Comparison of ENCODE assay signal across 12 mouse cellular contexts in the genomic region with DNA sequence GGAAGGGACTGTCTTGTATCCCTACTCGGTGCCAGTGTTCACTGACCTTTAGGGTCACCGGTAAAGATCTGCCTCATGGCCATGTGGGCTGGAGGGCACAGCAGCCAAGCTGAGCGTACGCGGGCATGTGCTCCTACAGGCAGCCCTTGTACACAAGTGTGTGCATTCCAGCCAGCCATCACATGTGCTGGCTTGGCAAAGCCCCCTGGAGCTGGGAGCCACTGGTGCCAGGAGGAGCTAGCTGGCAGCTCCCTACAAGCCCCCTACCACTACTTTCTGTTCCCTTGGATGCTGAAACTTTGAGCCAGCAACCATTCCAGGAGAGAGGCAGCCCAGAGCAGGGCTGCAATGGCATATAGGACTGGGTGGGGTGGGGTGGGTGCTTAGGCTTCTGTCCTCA. TPM values are rescaled to one million over a fixed set of nuclear protein-coding genes. Genes with fewer than 3 reads are reported as not detected.
DNase-seq lines count a peak whose midpoint lies in the region; ATAC-seq lines count a peak whose summit lies in the region.
"Had no signal": no experiment of that assay in that cellular context is flagged by ENCODE, and none has a peak within 500 bp of the region (broad histone marks: within the 10 kb centered on the region; RNA-seq: fewer than 3 reads in every experiment).

No protein-coding gene starts in this region.

- no peak overlapping the region for H3K4me3 ChIP-seq in kidney, embryonic 15.5 days (replicated peaks)
- H3K4me3 ChIP-seq in forebrain, embryonic 16.5 days (replicated peaks; ENCODE audit: low read length), result no peak overlapping the region
- no peak overlapping the region for H3K4me3 ChIP-seq in midbrain, embryonic 12.5 days
- H3K4me3 ChIP-seq: liver, embryonic 15.5 days had no signal

- no peaks in the 10 kb centered on the region for H3K36me3 ChIP-seq in kidney, embryonic 15.5 days
- no peaks in the 10 kb centered on the region for H3K36me3 ChIP-seq in forebrain, embryonic 16.5 days (ENCODE audit: control insufficient read depth, insufficient read depth)
- no peaks in the 10 kb centered on the region for H3K36me3 ChIP-seq in midbrain, embryonic 12.5 days
- H3K36me3 ChIP-seq: G1E; liver, embryonic 15.5 days had no signal

- no peak for DNase-seq in kidney, postnatal 4 days
- DNase-seq in brain, adult 2 months (ENCODE audit: low read depth, low spot score), result peak; percentile 49
- no peak for DNase-seq in embryo, embryonic 10.5 days (ENCODE audit: low spot score)
- no peak for DNase-seq in ovary, postnatal 10 days (ENCODE audit: low spot score)
- DNase-seq: adrenal gland, postnatal 36 days; gastrocnemius, postnatal 25 days; kidney, adult 2 months had no signal

- H3K4me1 ChIP-seq in kidney, embryonic 15.5 days, result peaks cover 57% of the 10 kb centered on the region
- H3K4me1 ChIP-seq in forebrain, embryonic 16.5 days (replicated peaks; ENCODE audit: control insufficient read depth, insufficient read depth, low read length), result peaks cover 51% of the 10 kb centered on the region
- H3K4me1 ChIP-seq in midbrain, embryonic 12.5 days, result peaks cover 66% of the 10 kb centered on the region

- no peak for ATAC-seq in kidney, embryonic 15.5 days (replicated peaks; ENCODE audit: low FRiP score)
- no peak for ATAC-seq in forebrain, embryonic 16.5 days
- no peak for ATAC-seq in midbrain, embryonic 12.5 days (ENCODE audit: low FRiP score, low read depth)

- no peak overlapping the region for H3K9ac ChIP-seq in kidney, embryonic 15.5 days
- H3K9ac ChIP-seq in forebrain, embryonic 16.5 days (replicated peaks; ENCODE audit: low read depth, low read length), result peak overlapping the region; percentile 9; the same call in 1 of the 2 replicates
- 0 out of 2 replicates have a peak overlapping the region, but pooled peaks have one; percentile 41 for H3K9ac ChIP-seq in midbrain, embryonic 12.5 days (replicated peaks)
- H3K9ac ChIP-seq: liver, embryonic 15.5 days had no signal

- peak overlapping the region; percentile 98; the same call in 1 of the 2 replicates for H3K27ac ChIP-seq in kidney, embryonic 15.5 days
- H3K27ac ChIP-seq in forebrain, embryonic 16.5 days (ENCODE audit: low read length), result peak overlapping the region; percentile 34
- H3K27ac ChIP-seq in midbrain, embryonic 12.5 days (replicated peaks), result peak overlapping the region; percentile 54; the same call in 1 of the 2 replicates

- WGBS in kidney, embryonic 15.5 days, result 83% methylated on average over 5 of the region's 5 CpGs
- WGBS in forebrain, embryonic 16.5 days, result 61% methylated on average over 5 of the region's 5 CpGs
- 84% methylated on average over 5 of the region's 5 CpGs for WGBS in midbrain, embryonic 12.5 days

- H3K9me3 ChIP-seq in kidney, embryonic 15.5 days (replicated peaks), result no peaks in the 10 kb centered on the region
- no peaks in the 10 kb centered on the region for H3K9me3 ChIP-seq in forebrain, embryonic 16.5 days (ENCODE audit: control insufficient read depth, low read length)
- H3K9me3 ChIP-seq in midbrain, embryonic 12.5 days, result no peaks in the 10 kb centered on the region
- H3K9me3 ChIP-seq: G1E; liver, embryonic 15.5 days had no signal

- H3K4me2 ChIP-seq in kidney, embryonic 15.5 days, result no peak overlapping the region
- no peak overlapping the region for H3K4me2 ChIP-seq in forebrain, embryonic 16.5 days (ENCODE audit: low read length)
- no peak overlapping the region for H3K4me2 ChIP-seq in midbrain, embryonic 12.5 days (replicated peaks)
- H3K4me2 ChIP-seq: liver, embryonic 15.5 days had no signal

- H3K27me3 ChIP-seq in kidney, embryonic 15.5 days, result no peaks in the 10 kb centered on the region
- H3K27me3 ChIP-seq in forebrain, embryonic 16.5 days (replicated peaks; ENCODE audit: control insufficient read depth, insufficient read depth, low read length), result no peaks in the 10 kb centered on the region
- no peaks in the 10 kb centered on the region for H3K27me3 ChIP-seq in midbrain, embryonic 12.5 days

RNA-seq across cellular contexts. Expression of a gene that starts 20.1 kb away (rescaled TPM):
- 2,949 and 3,271 TPM in 2 replicates for polyA plus RNA-seq in kidney, embryonic 15.5 days (2015; fragmentation: Nextera tagmentation; extraction: Ambion mirVana)
- 1,987 and 2,275 TPM in 2 replicates for polyA plus RNA-seq in forebrain, embryonic 16.5 days (2015; fragmentation: Nextera tagmentation; extraction: Ambion mirVana)
- 2,626 and 2,824 TPM in 2 replicates for polyA plus RNA-seq in midbrain, embryonic 12.5 days (2016; fragmentation: Nextera tagmentation; extraction: Ambion mirVana)

Comparison
In these comparisons a context has a peak if more than half of its experiments do, and no peak if none do; other contexts are left out.
1. H3K27ac ChIP-seq: peak in every context shown above with its lines; median percentile 98 in kidney, embryonic 15.5 days; 54 in midbrain, embryonic 12.5 days; 34 in forebrain, embryonic 16.5 days.